Mouse (Mus musculus) liver, embryonic 11.5 days (tissue): ENCODE measurements around the gene Olfr1412. TPM values are rescaled to one million over a fixed set of nuclear protein-coding genes. Genes with fewer than 3 reads are reported as not detected.

Experiments used
- ATAC-seq: fragments of 200-750 bp; cut with Nextera tagmentation; replicated peaks from 2 replicates; pipeline ENCODE4 v1.8.0; 2017; ENCODE audit warnings: moderate number of reproducible peaks, mild to moderate bottlenecking, moderate TSS enrichment, moderate library complexity; ENCODE audit not compliant: low FRiP score
- DNase-seq: peaks from one replicate; pipeline ENCODE4 v3.0.0-alpha.2; 2017; ENCODE audit warnings: low spot score
- H3K27ac ChIP-seq: fragments of 300-500 bp; sonication (generic); 2 replicates; pipeline ENCODE4 v1.5.1; 2014; ENCODE audit warnings: mild to moderate bottlenecking, low read depth, low read length, control low read depth
- H3K27me3 ChIP-seq: fragments of 300-500 bp; sonication (generic); replicated peaks from 2 replicates; pipeline ENCODE4 v1.6.1; 2014; ENCODE audit warnings: low read length, mixed read lengths; ENCODE audit not compliant: control insufficient read depth, insufficient read depth
- H3K36me3 ChIP-seq: fragments of 300-500 bp; sonication (generic); 2 replicates; pipeline ENCODE4 v1.6.1; 2014; ENCODE audit warnings: mild to moderate bottlenecking, low read length, moderate library complexity, mixed read lengths; ENCODE audit not compliant: control insufficient read depth, insufficient read depth
- H3K4me1 ChIP-seq: fragments of 300-500 bp; sonication (generic); replicated peaks from 2 replicates; pipeline ENCODE4 v1.6.1; 2014; ENCODE audit warnings: low read length, mixed read lengths; ENCODE audit not compliant: control insufficient read depth, insufficient read depth
- H3K4me2 ChIP-seq: fragments of 300-500 bp; sonication (generic); 2 replicates; pipeline ENCODE4 v1.6.1; 2014; ENCODE audit warnings: mild to moderate bottlenecking, control low read depth, moderate library complexity
- H3K4me3 ChIP-seq: fragments of 300-500 bp; sonication (generic); 2 replicates; pipeline ENCODE4 v1.5.1; 2014; ENCODE audit warnings: low read depth, low read length, control low read depth
- H3K9ac ChIP-seq: fragments of 300-500 bp; sonication (generic); 2 replicates; pipeline ENCODE4 v1.6.1; 2014; ENCODE audit warnings: low read depth, low read length, control low read depth
- H3K9me3 ChIP-seq: fragments of 300-500 bp; sonication (generic); 2 replicates; pipeline ENCODE4 v1.6.1; 2016; ENCODE audit warnings: low read length, inconsistent platforms, mixed read lengths; ENCODE audit not compliant: control insufficient read depth
- WGBS: fragments of 180-500 bp; shearing (Covaris S2); extraction: QIAGEN DNeasy Blood & Tissue Kit; methylation state at CpG from one replicate; pipeline ENCODE4 v1.1.7; 2014; 5-methylcytosine and 5-hydroxymethylcytosine counted together
- polyA plus RNA-seq: library from polyadenylated mRNA; unstranded; fragments of >200 nt; fragmentation: Nextera tagmentation; extraction: Ambion mirVana; gene quantifications from 2 replicates; pipeline ENCODE4 v1.2.1, GENCODE M21; 2014

The Olfr1412 gene
- not detected in 2 replicates for polyA plus RNA-seq

DNA sequence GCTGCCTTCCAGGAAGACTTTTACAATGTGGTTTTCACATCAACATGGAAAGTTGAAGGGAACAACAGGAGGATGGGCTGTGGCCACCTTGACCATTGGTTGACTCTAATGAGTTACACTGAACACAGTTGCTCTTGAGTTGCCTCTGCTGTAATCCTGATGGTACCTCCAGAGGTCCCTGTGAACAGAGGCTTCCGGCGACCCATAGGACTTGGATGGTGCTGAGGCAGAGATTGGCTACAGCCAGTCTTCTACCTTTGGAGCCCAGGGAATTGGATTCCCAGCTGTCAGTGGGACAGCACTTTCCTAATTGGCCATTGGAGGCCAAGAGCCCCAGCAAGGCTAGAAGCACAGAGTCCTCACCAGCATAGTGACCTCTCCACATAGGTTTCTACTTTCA, at the start of gene Olfr1412:
Olfr1412 (plus strand) TSS at position 301 of the 400 bp plus-strand sequence.
- Histone ChIP-seq H3K27me3 (no peaks in the 10 kb centered on the region), H3K4me1 (no peaks in the 10 kb centered on the region), H3K36me3 (no peaks in the 10 kb centered on the region), H3K4me3 (no peak within 1 kb of the TSS), H3K9ac (no peak within 1 kb of the TSS), H3K27ac (no peak within 1 kb of the TSS), H3K4me2 (no peak within 1 kb of the TSS), H3K9me3 (no peaks in the 10 kb centered on the region)
- WGBS, result 76% methylated on average over 2 of the region's 2 CpGs
- peak; percentile 17 for DNase-seq
- no peak for ATAC-seq

DNA sequence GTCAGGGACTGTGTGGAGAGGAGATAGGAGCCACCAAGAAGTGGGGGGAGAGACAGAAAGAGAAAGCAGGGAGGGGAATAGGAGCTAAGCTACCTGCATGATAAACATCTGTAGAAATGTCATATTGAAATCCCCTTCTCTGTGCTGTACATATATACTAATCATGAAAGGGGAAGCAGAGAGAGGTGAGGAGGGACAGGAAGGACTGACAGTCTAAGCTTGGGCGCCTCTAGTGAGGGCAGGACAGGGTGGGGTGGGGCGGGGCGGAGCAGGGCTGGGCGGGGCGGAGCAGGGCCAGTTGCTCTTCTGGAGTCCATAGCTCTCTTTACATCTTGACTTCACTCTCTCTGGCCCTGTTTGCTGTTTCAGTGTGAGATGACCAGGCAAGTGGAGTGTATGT, 48.6 kb upstream of the Olfr1412 start:
- H3K4me3 ChIP-seq, result no peak overlapping the region
- H3K36me3 ChIP-seq, result no peaks in the 10 kb centered on the region
- ATAC-seq (no peak), DNase-seq (no peak)
- 24% methylated on average over 5 of the region's 5 CpGs for WGBS
- H3K4me1 ChIP-seq, result no peaks in the 10 kb centered on the region
- no peak overlapping the region for H3K4me2 ChIP-seq
- no peaks in the 10 kb centered on the region for H3K27me3 ChIP-seq
- H3K9me3 ChIP-seq, result no peaks in the 10 kb centered on the region
- no peak overlapping the region for H3K27ac ChIP-seq
- no peak overlapping the region for H3K9ac ChIP-seq

DNA sequence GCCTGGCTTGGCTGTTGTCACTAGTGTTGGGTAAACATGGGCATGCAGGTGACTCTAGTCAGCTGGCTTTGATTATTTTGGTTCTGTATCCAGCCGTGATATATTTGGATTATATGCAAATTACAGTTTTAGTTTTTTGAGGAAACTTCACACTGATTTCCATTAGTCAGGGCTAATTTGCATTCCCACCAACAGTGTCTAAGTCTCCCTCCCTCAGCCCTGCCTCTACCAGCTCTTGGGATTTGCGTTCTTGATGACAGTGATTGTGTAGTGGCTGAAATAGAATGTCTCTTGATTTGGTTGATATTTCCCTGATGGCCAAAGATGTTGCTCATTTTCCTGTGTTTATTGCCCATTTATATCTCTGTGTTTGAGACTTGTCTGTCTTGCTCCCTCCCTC, 46.5 kb upstream of the Olfr1412 start:
- WGBS, result 41% methylated on average over 2 of the region's 2 CpGs
- Histone ChIP-seq H3K4me2 (no peak overlapping the region), H3K27ac (no peak overlapping the region), H3K4me1 (no peaks in the 10 kb centered on the region), H3K36me3 (no peaks in the 10 kb centered on the region), H3K9ac (no peak overlapping the region), H3K9me3 (no peaks in the 10 kb centered on the region), H3K27me3 (no peaks in the 10 kb centered on the region), H3K4me3 (no peak overlapping the region)
- DNase-seq (no peak), ATAC-seq (no peak)

DNA sequence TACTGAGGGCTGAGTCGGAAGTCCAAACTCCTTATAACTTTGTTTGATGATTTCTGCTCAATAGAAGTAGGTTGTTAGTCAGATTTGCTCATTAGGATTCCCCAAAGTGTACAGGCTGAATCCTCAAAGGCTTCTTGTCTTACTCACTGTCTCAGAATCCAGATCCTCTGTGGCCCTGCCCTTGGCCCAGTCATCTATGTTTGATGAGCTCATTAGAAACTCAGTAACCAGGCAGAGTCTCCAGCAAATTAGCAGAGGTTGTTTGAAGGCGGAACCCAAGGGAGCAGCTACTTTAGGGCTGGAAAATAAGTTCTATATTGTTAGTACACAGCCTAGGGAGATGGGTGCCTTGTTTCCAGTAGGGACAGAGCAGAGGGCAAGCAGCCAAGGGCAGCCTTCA, 39.6 kb upstream of the Olfr1412 start:
- no peaks in the 10 kb centered on the region for H3K4me1 ChIP-seq
- no peak for ATAC-seq
- no peak overlapping the region for H3K27ac ChIP-seq
- H3K27me3 ChIP-seq, result no peaks in the 10 kb centered on the region
- no peak overlapping the region for H3K4me2 ChIP-seq
- no peak overlapping the region for H3K4me3 ChIP-seq
- no peaks in the 10 kb centered on the region for H3K9me3 ChIP-seq
- DNase-seq, result no peak
- H3K36me3 ChIP-seq, result no peaks in the 10 kb centered on the region
- no peak overlapping the region for H3K9ac ChIP-seq
- 66% methylated on average over 2 of the region's 2 CpGs for WGBS

DNA sequence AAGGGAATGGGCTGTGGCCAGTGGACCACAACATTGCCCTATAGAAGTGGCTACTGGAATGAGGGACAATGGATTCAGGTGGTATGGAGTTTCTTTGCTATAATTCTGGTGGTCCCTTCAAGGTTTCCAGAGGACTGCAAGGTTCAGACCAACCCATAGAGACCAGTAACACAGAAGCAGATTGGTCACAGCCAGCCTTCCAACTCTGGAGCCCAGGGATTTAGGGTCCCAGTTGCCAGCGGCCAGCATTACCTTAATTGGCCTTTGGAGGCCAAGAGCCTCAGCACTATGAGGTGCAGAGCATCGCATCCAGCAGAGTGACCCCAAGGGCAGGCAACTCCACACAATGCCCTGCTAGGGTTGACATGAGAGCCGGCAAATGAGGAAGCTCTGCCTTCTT, 14.6 kb upstream of the Olfr1412 start, which contains the start of gene Olfr1413:
Olfr1413 (plus strand) TSS at position 301 of the 400 bp plus-strand sequence.
- H3K4me1 ChIP-seq, result no peaks in the 10 kb centered on the region
- WGBS, result 72% methylated on average over 3 of the region's 3 CpGs

DNA sequence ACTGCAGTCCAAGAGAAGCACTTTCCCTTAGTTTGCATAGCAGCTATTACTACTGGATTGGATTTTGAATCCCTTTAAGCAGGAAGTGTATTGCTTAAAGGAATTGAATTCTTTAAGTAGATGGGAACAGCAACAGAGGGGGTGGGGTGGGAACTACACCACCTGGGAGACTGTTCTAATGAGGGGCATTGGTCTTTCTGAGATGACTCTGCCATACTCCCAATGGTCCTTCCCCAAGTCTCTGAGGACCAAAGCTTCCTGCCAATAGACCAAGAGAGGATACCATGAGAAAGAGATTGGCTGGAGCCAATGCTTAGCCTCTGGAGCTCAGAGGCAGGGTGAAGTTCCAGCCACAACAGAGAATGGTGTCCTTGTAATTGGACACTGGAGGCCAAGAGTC, 8.5 kb downstream of the Olfr1412 start, which contains the start of gene Olfr1411:
Olfr1411 (plus strand) TSS at position 301 of the 400 bp plus-strand sequence.
- Histone ChIP-seq H3K9me3 (no peaks in the 10 kb centered on the region), H3K4me2 (no peak within 1 kb of the TSS), H3K4me1 (no peaks in the 10 kb centered on the region), H3K36me3 (no peaks in the 10 kb centered on the region), H3K27ac (no peak within 1 kb of the TSS), H3K27me3 (no peaks in the 10 kb centered on the region), H3K9ac (no peak within 1 kb of the TSS), H3K4me3 (no peak within 1 kb of the TSS)
- ATAC-seq (no peak), DNase-seq (peak; percentile 11)

More for the DNA sequence above, 14.6 kb upstream of the Olfr1412 start, which contains the start of gene Olfr1413:
- Histone ChIP-seq H3K27ac (no peak within 1 kb of the TSS), H3K9ac (no peak within 1 kb of the TSS), H3K27me3 (no peaks in the 10 kb centered on the region), H3K9me3 (no peaks in the 10 kb centered on the region), H3K4me2 (no peak within 1 kb of the TSS), H3K36me3 (no peaks in the 10 kb centered on the region), H3K4me3 (no peak within 1 kb of the TSS)
- ATAC-seq (no peak), DNase-seq (no peak)

DNA sequence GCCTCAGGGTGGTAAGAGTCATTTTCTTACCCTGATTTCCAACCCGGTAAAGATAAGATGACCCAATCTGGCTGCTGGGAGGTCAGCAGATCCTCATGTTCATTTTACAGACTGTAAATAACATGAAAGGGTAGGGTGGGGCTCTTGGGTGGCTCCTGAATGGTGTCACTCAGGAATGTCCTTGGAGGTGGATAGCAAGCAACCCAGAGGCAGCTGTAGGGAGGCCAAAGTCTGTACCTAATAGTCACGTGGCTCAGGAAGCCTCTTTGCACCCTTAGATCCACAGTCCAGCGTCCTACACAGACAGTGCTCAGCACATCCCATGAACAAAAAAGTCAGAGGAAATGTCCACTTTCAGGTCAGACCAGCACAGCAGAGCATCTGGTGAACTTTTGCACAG, 10.4 kb downstream of the Olfr1412 start:
- WGBS, result 80% methylated on average over 3 of the region's 3 CpGs
- Histone ChIP-seq H3K9me3 (no peaks in the 10 kb centered on the region), H3K4me2 (no peak overlapping the region), H3K4me1 (no peaks in the 10 kb centered on the region), H3K27ac (no peak overlapping the region), H3K27me3 (no peaks in the 10 kb centered on the region), H3K36me3 (no peaks in the 10 kb centered on the region), H3K4me3 (no peak overlapping the region), H3K9ac (no peak overlapping the region)
- DNase-seq, result peak; percentile 3
- no peak for ATAC-seq

DNA sequence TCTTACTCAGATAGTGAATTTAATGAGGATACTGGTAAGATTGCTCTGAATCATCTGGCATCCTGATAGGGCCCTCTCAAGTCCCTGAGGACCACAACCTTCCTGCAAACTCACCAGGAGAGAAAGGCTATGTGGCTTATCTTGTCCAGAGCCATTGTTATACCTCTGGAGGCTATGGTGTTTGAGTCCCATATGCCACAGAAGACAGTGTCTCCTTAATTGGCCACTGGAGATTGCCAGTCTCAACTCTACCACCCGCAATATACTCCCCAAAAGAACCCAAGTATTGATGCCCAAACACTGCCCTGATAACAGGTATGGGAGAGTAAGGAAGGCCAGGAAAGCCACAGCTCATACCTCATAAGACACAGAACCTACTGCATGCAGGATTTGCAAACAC, 19.9 kb downstream of the Olfr1412 start, which contains the start of gene Olfr1410:
Olfr1410 (plus strand) TSS at position 301 of the 400 bp plus-strand sequence.
- H3K4me2 ChIP-seq, result no peak within 1 kb of the TSS
- H3K27ac ChIP-seq, result no peak within 1 kb of the TSS
- no peaks in the 10 kb centered on the region for H3K27me3 ChIP-seq
- H3K4me1 ChIP-seq, result no peaks in the 10 kb centered on the region
- no peaks in the 10 kb centered on the region for H3K9me3 ChIP-seq
- ATAC-seq, result no peak
- H3K36me3 ChIP-seq, result no peaks in the 10 kb centered on the region
- 75% methylated on average over 1 of the region's 1 CpGs for WGBS
- no peak within 1 kb of the TSS for H3K9ac ChIP-seq
- H3K4me3 ChIP-seq, result no peak within 1 kb of the TSS
- no peak for DNase-seq

DNA sequence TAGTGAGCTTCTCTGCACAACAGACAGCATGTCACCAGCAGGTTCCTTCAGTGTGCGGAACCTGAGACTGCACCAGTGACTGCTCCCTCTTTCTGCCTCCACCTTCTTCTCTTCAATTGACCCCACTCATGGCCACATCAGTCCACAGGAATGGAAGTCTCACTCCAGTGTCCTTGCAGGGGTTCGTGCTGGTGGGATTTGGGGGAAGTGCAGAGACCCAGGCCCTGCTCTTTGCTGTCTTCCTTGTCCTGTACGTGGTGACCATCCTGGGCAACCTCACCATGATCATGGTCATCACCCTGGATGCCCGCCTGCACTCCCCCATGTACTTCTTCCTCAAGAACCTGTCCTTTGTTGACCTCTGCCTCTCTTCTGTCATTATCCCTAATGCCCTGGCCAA, 22.1 kb downstream of the Olfr1412 start:
- H3K27ac ChIP-seq, result no peak overlapping the region
- no peaks in the 10 kb centered on the region for H3K27me3 ChIP-seq
- no peak overlapping the region for H3K9ac ChIP-seq
- WGBS, result 70% methylated on average over 4 of the region's 4 CpGs
- ATAC-seq (no peak), DNase-seq (no peak)
- no peak overlapping the region for H3K4me3 ChIP-seq
- no peak overlapping the region for H3K4me2 ChIP-seq
- H3K4me1 ChIP-seq, result no peaks in the 10 kb centered on the region
- no peaks in the 10 kb centered on the region for H3K36me3 ChIP-seq
- H3K9me3 ChIP-seq, result no peaks in the 10 kb centered on the region
